Mouse (Mus musculus): ENCODE data around the gene Son. TPM values are rescaled to one million over a fixed set of nuclear protein-coding genes. Genes with fewer than 3 reads are reported as not detected.

The Son gene
- 102 and 108 TPM in 2 replicates for polyA plus RNA-seq (2014; fragmentation: Nextera tagmentation; extraction: Ambion mirVana)

- H3K4me1 ChIP-seq (ENCODE audit: control insufficient read depth in 2 of 2, insufficient read depth in 2 of 2, low read length in 2 of 2): peaks cover 2 to 9% of the 10 kb centered on the region in 2 experiments
- peak within 1 kb of the TSS; percentile 97 to 98 for H3K27ac ChIP-seq (replicated peaks in 1 of 2; ENCODE audit: control insufficient read depth in 1 of 2, insufficient read depth in 1 of 2, low read depth in 2 of 2, low read length in 2 of 2)
- under 1% methylated on average over 67 of the region's 70 CpGs for WGBS
- H3K9ac ChIP-seq (ENCODE audit: low read length): peak within 1 kb of the TSS; percentile 97
- ATAC-seq (ENCODE audit: insufficient number of reproducible peaks, insufficient read depth, low FRiP score, low read depth): peak; percentile 94
- no peaks in the 10 kb centered on the region for H3K27me3 ChIP-seq (ENCODE audit: control insufficient read depth, insufficient read depth, low read length)
- peak within 1 kb of the TSS; percentile 81 to 84 for H3K4me3 ChIP-seq (ENCODE audit: control insufficient read depth in 1 of 2, insufficient read depth in 1 of 2, low read depth in 1 of 2, low read length in 2 of 2)
- H3K9me3 ChIP-seq (ENCODE audit: control insufficient read depth, low read length): no peaks in the 10 kb centered on the region
- H3K4me2 ChIP-seq (ENCODE audit: low read length): peak within 1 kb of the TSS; percentile 92
- H3K36me3 ChIP-seq (ENCODE audit: control insufficient read depth, insufficient read depth, low read length): peaks cover 19% of the 10 kb centered on the region
These were observed at the start of gene Son for GRCm38 (mm10) chr16:91647461-91648219. Gene Son, plus strand, starts transcription at chr16:91647506.

- peak within 1 kb of the TSS; percentile 9 to 77; a peak in 2 of 4 replicates for H3K27ac ChIP-seq (replicated peaks in 1 of 2; ENCODE audit: control insufficient read depth in 1 of 2, insufficient read depth in 1 of 2, low read depth in 2 of 2, low read length in 2 of 2)
- under 1% methylated on average over 34 of the region's 34 CpGs for WGBS
These were observed 49.7 kb upstream of the Son start, which contains the start of gene Tmem50b for GRCm38 (mm10) chr16:91597672-91598010. Gene Tmem50b, minus strand, starts transcription at chr16:91597800.

DNA sequence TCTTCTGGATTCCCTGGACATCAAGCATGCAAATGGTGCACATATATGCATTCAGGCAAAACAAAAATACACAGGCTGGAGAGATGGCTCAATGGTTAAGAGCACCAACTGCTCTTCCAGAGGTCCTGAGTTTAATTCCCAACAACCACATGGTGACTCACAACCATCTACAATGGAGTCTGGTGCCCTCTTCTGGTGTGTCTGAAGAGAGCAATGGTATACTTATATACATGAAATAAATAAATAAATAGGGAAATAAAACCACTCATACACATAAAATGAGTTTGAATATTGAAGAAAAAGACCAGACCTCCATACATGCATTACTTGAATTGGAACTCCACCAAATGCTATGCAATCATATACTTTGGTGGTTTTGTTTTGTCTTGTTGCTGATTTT is 48.1 kb upstream of the Son start:
- Histone ChIP-seq H3K9ac (ENCODE audit: low read length) (no peak overlapping the region), H3K27ac (replicated peaks in 1 of 2; ENCODE audit: control insufficient read depth in 1 of 2, insufficient read depth in 1 of 2, low read depth in 2 of 2, low read length in 2 of 2) (no peak overlapping the region), H3K9me3 (ENCODE audit: control insufficient read depth, low read length) (no peaks in the 10 kb centered on the region), H3K27me3 (ENCODE audit: control insufficient read depth, insufficient read depth, low read length) (no peaks in the 10 kb centered on the region), H3K4me3 (ENCODE audit: control insufficient read depth in 1 of 2, insufficient read depth in 1 of 2, low read depth in 1 of 2, low read length in 2 of 2) (no peak overlapping the region), H3K36me3 (ENCODE audit: control insufficient read depth, insufficient read depth, low read length) (no peaks in the 10 kb centered on the region), H3K4me1 (ENCODE audit: control insufficient read depth in 2 of 2, insufficient read depth in 2 of 2, low read length in 2 of 2) (peaks cover 0 to 7% of the 10 kb centered on the region in 2 experiments; a peak in 2 of 4 replicates), H3K4me2 (ENCODE audit: low read length) (no peak overlapping the region)
- ATAC-seq (ENCODE audit: insufficient number of reproducible peaks, insufficient read depth, low FRiP score, low read depth): no peak

More at GRCm38 (mm10) chr16:91597672-91598010, 49.7 kb upstream of the Son start, which contains the start of gene Tmem50b:
- peaks cover 0 to 7% of the 10 kb centered on the region in 2 experiments; a peak in 2 of 4 replicates for H3K4me1 ChIP-seq (ENCODE audit: control insufficient read depth in 2 of 2, insufficient read depth in 2 of 2, low read length in 2 of 2)
- H3K4me2 ChIP-seq (ENCODE audit: low read length): peak within 1 kb of the TSS; percentile 82
- H3K9me3 ChIP-seq (ENCODE audit: control insufficient read depth, low read length): no peaks in the 10 kb centered on the region
- ATAC-seq (ENCODE audit: insufficient number of reproducible peaks, insufficient read depth, low FRiP score, low read depth): peak; percentile 99
- peak within 1 kb of the TSS; percentile 83 for H3K9ac ChIP-seq (ENCODE audit: low read length)
- no peaks in the 10 kb centered on the region for H3K27me3 ChIP-seq (ENCODE audit: control insufficient read depth, insufficient read depth, low read length)
- no peaks in the 10 kb centered on the region for H3K36me3 ChIP-seq (ENCODE audit: control insufficient read depth, insufficient read depth, low read length)
- peak within 1 kb of the TSS; percentile 80 to 88 for H3K4me3 ChIP-seq (ENCODE audit: control insufficient read depth in 1 of 2, insufficient read depth in 1 of 2, low read depth in 1 of 2, low read length in 2 of 2)

DNA sequence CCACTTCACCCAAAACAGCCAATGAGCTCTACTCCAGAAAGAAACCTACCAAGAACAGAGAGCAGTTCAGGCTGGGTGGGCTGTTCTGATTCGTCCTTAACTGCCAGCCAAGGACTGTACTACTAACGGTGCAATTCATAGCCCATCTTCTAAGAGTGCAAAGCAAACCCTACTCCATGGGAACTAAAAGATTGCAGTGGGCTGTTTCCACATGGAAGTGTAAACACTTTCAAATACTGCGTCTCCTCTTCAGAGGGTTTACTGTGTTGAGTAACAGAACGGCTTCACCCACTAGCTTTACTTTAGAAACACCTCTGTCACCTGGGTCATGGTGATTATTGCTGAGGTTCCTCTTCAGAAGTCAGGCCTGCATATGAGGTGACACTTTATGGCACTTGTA is 46.2 kb upstream of the Son start:
- H3K4me3 ChIP-seq (ENCODE audit: control insufficient read depth in 1 of 2, insufficient read depth in 1 of 2, low read depth in 1 of 2, low read length in 2 of 2): no peak overlapping the region
- no peak for ATAC-seq (ENCODE audit: insufficient number of reproducible peaks, insufficient read depth, low FRiP score, low read depth)
- no peak overlapping the region for H3K9ac ChIP-seq (ENCODE audit: low read length)
- WGBS: 73% methylated on average over 4 of the region's 4 CpGs
- peaks cover 0 to 7% of the 10 kb centered on the region in 2 experiments; a peak in 2 of 4 replicates for H3K4me1 ChIP-seq (ENCODE audit: control insufficient read depth in 2 of 2, insufficient read depth in 2 of 2, low read length in 2 of 2)
- H3K9me3 ChIP-seq (ENCODE audit: control insufficient read depth, low read length): no peaks in the 10 kb centered on the region
- no peaks in the 10 kb centered on the region for H3K27me3 ChIP-seq (ENCODE audit: control insufficient read depth, insufficient read depth, low read length)
- H3K4me2 ChIP-seq (ENCODE audit: low read length): no peak overlapping the region
- H3K27ac ChIP-seq (replicated peaks in 1 of 2; ENCODE audit: control insufficient read depth in 1 of 2, insufficient read depth in 1 of 2, low read depth in 2 of 2, low read length in 2 of 2): no peak overlapping the region
- no peaks in the 10 kb centered on the region for H3K36me3 ChIP-seq (ENCODE audit: control insufficient read depth, insufficient read depth, low read length)

GRCm38 (mm10) chr16:91601693-91602092 is 45.6 kb upstream of the Son start:
- Histone ChIP-seq H3K4me1 (ENCODE audit: control insufficient read depth in 2 of 2, insufficient read depth in 2 of 2, low read length in 2 of 2) (peaks cover 0 to 2% of the 10 kb centered on the region in 2 experiments; a peak in 2 of 4 replicates), H3K36me3 (ENCODE audit: control insufficient read depth, insufficient read depth, low read length) (no peaks in the 10 kb centered on the region), H3K27ac (replicated peaks in 1 of 2; ENCODE audit: control insufficient read depth in 1 of 2, insufficient read depth in 1 of 2, low read depth in 2 of 2, low read length in 2 of 2) (no peak overlapping the region), H3K27me3 (ENCODE audit: control insufficient read depth, insufficient read depth, low read length) (no peaks in the 10 kb centered on the region), H3K9ac (ENCODE audit: low read length) (no peak overlapping the region), H3K4me2 (ENCODE audit: low read length) (no peak overlapping the region), H3K4me3 (ENCODE audit: control insufficient read depth in 1 of 2, insufficient read depth in 1 of 2, low read depth in 1 of 2, low read length in 2 of 2) (no peak overlapping the region), H3K9me3 (ENCODE audit: control insufficient read depth, low read length) (no peaks in the 10 kb centered on the region)
- 70% methylated on average over 9 of the region's 9 CpGs for WGBS
- no peak for ATAC-seq (ENCODE audit: insufficient number of reproducible peaks, insufficient read depth, low FRiP score, low read depth)

GRCm38 (mm10) chr16:91605156-91605555 is 42.1 kb upstream of the Son start:
- H3K9me3 ChIP-seq (ENCODE audit: control insufficient read depth, low read length): no peaks in the 10 kb centered on the region
- ATAC-seq (ENCODE audit: insufficient number of reproducible peaks, insufficient read depth, low FRiP score, low read depth): no peak
- no peak overlapping the region for H3K27ac ChIP-seq (replicated peaks in 1 of 2; ENCODE audit: control insufficient read depth in 1 of 2, insufficient read depth in 1 of 2, low read depth in 2 of 2, low read length in 2 of 2)
- no peaks in the 10 kb centered on the region for H3K36me3 ChIP-seq (ENCODE audit: control insufficient read depth, insufficient read depth, low read length)
- H3K4me3 ChIP-seq (ENCODE audit: control insufficient read depth in 1 of 2, insufficient read depth in 1 of 2, low read depth in 1 of 2, low read length in 2 of 2): no peak overlapping the region
- 77% methylated on average over 6 of the region's 6 CpGs for WGBS
- H3K27me3 ChIP-seq (ENCODE audit: control insufficient read depth, insufficient read depth, low read length): no peaks in the 10 kb centered on the region
- peaks cover 0 to 2% of the 10 kb centered on the region in 2 experiments; a peak in 2 of 4 replicates for H3K4me1 ChIP-seq (ENCODE audit: control insufficient read depth in 2 of 2, insufficient read depth in 2 of 2, low read length in 2 of 2)
- H3K9ac ChIP-seq (ENCODE audit: low read length): no peak overlapping the region
- H3K4me2 ChIP-seq (ENCODE audit: low read length): no peak overlapping the region

DNA sequence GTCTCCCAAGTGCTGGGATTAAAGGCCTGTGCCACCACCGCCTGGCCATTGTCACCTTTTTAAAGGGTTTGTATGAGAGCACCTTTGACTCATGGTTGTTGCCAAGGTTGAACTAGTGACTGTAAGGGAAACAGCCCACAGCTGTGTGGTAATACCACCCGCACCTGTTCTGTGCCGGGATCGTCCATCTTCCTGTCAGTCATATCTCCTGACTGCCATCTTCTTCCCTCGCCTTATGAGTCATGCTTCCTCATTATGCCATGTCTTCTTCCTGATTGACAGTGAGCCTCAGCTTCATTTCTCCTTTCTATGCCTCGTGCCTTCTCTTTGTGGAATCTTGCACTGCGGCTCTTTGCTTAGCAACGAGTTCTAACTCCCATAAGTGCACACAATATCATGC is 40.3 kb upstream of the Son start:
- no peak overlapping the region for H3K27ac ChIP-seq (replicated peaks in 1 of 2; ENCODE audit: control insufficient read depth in 1 of 2, insufficient read depth in 1 of 2, low read depth in 2 of 2, low read length in 2 of 2)
- WGBS: 91% methylated on average over 8 of the region's 8 CpGs
- H3K36me3 ChIP-seq (ENCODE audit: control insufficient read depth, insufficient read depth, low read length): no peaks in the 10 kb centered on the region
- no peak overlapping the region for H3K4me2 ChIP-seq (ENCODE audit: low read length)
- H3K27me3 ChIP-seq (ENCODE audit: control insufficient read depth, insufficient read depth, low read length): no peaks in the 10 kb centered on the region
- H3K9me3 ChIP-seq (ENCODE audit: control insufficient read depth, low read length): no peaks in the 10 kb centered on the region
- peaks cover 0 to 4% of the 10 kb centered on the region in 2 experiments; a peak in 2 of 4 replicates for H3K4me1 ChIP-seq (ENCODE audit: control insufficient read depth in 2 of 2, insufficient read depth in 2 of 2, low read length in 2 of 2)
- no peak for ATAC-seq (ENCODE audit: insufficient number of reproducible peaks, insufficient read depth, low FRiP score, low read depth)
- no peak overlapping the region for H3K9ac ChIP-seq (ENCODE audit: low read length)
- H3K4me3 ChIP-seq (ENCODE audit: control insufficient read depth in 1 of 2, insufficient read depth in 1 of 2, low read depth in 1 of 2, low read length in 2 of 2): no peak overlapping the region

All from heart, embryonic 14.5 days (tissue).